Mouse (Mus musculus) hindbrain, embryonic 11.5 days (tissue): ENCODE measurements around the gene Slc34a2. TPM values are rescaled to one million over a fixed set of nuclear protein-coding genes. Genes with fewer than 3 reads are reported as not detected.

Experiments
- ATAC-seq: fragments of 200-750 bp; cut with Nextera tagmentation; 2 replicates; pipeline ENCODE4 v1.8.0; 2017; ENCODE audit warnings: mild to moderate bottlenecking, moderate TSS enrichment, moderate library complexity; ENCODE audit not compliant: low FRiP score
- DNase-seq: peaks from one replicate; pipeline ENCODE4 v3.0.0-alpha.2; 2015; ENCODE audit warnings: low spot score
- H3K27ac ChIP-seq: fragments of 300-500 bp; sonication (generic); 2 replicates; pipeline ENCODE4 v1.5.1; 2014; ENCODE audit warnings: mild to moderate bottlenecking, low read depth, low read length
- H3K27me3 ChIP-seq: fragments of 300-500 bp; sonication (generic); 2 replicates; pipeline ENCODE4 v1.6.1; 2014; ENCODE audit warnings: mild to moderate bottlenecking, low read length, moderate library complexity, mixed read lengths; ENCODE audit not compliant: control insufficient read depth, insufficient read depth
- H3K36me3 ChIP-seq: fragments of 300-500 bp; sonication (generic); 2 replicates; pipeline ENCODE4 v1.6.1; 2014; ENCODE audit warnings: mild to moderate bottlenecking, low read length, moderate library complexity, mixed read lengths; ENCODE audit not compliant: control insufficient read depth, insufficient read depth
- H3K4me1 ChIP-seq: fragments of 300-500 bp; sonication (generic); replicated peaks from 2 replicates; pipeline ENCODE4 v1.6.1; 2014; ENCODE audit warnings: low read length, mixed read lengths; ENCODE audit not compliant: control insufficient read depth, insufficient read depth
- H3K4me2 ChIP-seq: fragments of 300-500 bp; sonication (generic); replicated peaks from 2 replicates; pipeline ENCODE4 v1.6.1; 2014; ENCODE audit warnings: mild to moderate bottlenecking, low read depth, low read length
- H3K4me3 ChIP-seq: fragments of 300-500 bp; sonication (generic); 2 replicates; pipeline ENCODE4 v1.5.1; 2014; ENCODE audit warnings: low read depth, low read length
- H3K9ac ChIP-seq: fragments of 300-500 bp; sonication (generic); 2 replicates; pipeline ENCODE4 v1.6.1; 2014; ENCODE audit warnings: low read depth, low read length
- H3K9me3 ChIP-seq: fragments of 300-500 bp; sonication (generic); 2 replicates; pipeline ENCODE4 v1.6.1; 2016; ENCODE audit warnings: low read length; ENCODE audit not compliant: control insufficient read depth
- WGBS: fragments of 180-500 bp; shearing (Covaris S2); extraction: QIAGEN DNeasy Blood & Tissue Kit; methylation state at CpG from one replicate; pipeline ENCODE4 v1.1.7; 2014; 5-methylcytosine and 5-hydroxymethylcytosine counted together
- polyA plus RNA-seq: library from polyadenylated mRNA; unstranded; fragments of >200 nt; fragmentation: Nextera tagmentation; extraction: Ambion mirVana; gene quantifications from 2 replicates; pipeline ENCODE4 v1.2.1, GENCODE M21; 2014

Gene Slc34a2
- polyA plus RNA-seq, 1 experiment from 2014 or later = not detected

DNA sequence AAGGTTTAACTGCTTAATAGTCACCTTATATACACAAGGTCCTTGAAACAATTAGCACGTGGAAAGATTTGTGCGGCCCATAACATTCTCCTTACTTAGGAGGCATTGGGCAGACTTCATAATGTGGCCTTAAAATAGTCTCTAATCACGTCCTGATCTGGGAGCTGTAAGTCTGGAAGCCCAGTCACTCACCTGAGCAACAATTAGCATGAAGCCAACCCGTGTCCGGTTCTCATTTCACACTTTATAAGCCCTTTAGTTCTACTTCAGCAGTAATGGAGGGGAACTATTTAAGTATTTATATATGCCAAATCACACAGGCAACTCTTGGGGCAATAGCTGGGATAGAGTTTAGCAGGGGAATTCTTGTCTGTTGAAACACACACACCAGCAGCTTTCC is 21.3 kb upstream of the Slc34a2 start:
- no peaks in the 10 kb centered on the region for H3K4me1 ChIP-seq
- DNase-seq (no peak), ATAC-seq (no peak)
- no peak overlapping the region for H3K27ac ChIP-seq
- H3K4me2 ChIP-seq = no peak overlapping the region
- H3K36me3 ChIP-seq = no peaks in the 10 kb centered on the region
- H3K9me3 ChIP-seq = no peaks in the 10 kb centered on the region
- no peak overlapping the region for H3K4me3 ChIP-seq
- H3K27me3 ChIP-seq = no peaks in the 10 kb centered on the region
- no peak overlapping the region for H3K9ac ChIP-seq
- 81% methylated on average over 5 of the region's 5 CpGs for WGBS

DNA sequence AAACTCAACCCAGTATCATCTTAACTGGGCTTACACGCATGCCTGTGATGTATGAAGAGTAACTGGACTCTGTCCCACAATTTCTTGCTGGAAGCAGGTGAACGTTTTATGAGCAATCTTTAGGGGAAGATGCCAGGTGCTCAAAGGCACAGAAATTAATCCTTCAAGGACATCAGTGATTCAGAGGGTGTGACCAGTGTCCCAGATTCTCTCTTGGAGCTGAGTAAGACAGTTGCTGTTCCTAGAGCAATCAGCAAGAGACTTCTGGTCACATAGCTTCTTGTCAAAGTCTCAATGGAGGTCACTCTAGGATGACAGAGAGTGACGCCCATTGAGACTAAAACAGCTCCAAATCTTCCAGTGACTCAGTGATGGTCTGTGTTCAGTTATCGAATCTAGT is 19.6 kb upstream of the Slc34a2 start:
- no peak overlapping the region for H3K9ac ChIP-seq
- no peak overlapping the region for H3K4me3 ChIP-seq
- no peaks in the 10 kb centered on the region for H3K27me3 ChIP-seq
- no peaks in the 10 kb centered on the region for H3K4me1 ChIP-seq
- WGBS = 84% methylated on average over 4 of the region's 4 CpGs
- H3K9me3 ChIP-seq = no peaks in the 10 kb centered on the region
- no peak overlapping the region for H3K27ac ChIP-seq
- no peak overlapping the region for H3K4me2 ChIP-seq
- ATAC-seq (no peak), DNase-seq (no peak)
- H3K36me3 ChIP-seq = no peaks in the 10 kb centered on the region

DNA sequence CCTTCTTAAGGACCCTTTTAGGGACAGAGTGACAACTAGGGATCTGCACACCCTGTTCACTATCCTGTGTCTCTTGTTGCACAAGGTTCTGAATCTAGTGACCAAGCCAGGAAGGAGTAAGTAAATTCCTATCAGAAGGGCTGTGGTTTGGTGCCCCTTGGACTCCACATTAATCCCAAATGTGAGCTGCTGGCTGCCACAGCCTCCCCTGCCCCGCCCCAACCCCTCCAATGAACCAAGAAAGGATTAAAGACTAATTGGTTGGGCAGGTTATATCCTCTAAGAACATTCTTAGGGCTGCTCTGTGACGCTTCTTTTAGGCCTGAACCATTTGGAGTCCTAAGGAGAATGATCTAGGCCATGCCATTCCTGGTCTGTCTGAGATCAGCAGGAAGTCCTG is 14.4 kb upstream of the Slc34a2 start:
- DNase-seq (no peak), ATAC-seq (no peak)
- H3K4me2 ChIP-seq = no peak overlapping the region

DNA sequence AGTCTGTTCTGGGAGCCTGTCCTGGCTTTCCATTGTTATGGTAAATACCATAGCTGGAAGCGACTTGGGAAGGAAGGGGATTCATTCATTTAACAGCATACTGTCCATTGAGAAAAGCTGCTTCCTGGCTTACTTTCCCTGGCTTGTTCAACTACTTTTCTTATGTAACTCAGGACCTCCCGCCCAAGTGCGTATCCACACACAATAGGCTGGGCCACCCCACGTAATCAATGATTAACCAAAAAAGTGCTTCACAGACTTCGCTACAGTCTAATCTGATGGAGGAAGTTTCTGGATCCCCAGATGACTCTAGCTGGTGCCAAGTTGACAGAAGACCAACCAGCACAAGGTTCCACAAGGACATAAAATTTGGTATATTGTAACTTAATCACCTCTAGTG is 14.0 kb upstream of the Slc34a2 start:
- H3K9ac ChIP-seq = no peak overlapping the region
- H3K27ac ChIP-seq = no peak overlapping the region
- 36% methylated on average over 5 of the region's 5 CpGs for WGBS
- no peaks in the 10 kb centered on the region for H3K4me1 ChIP-seq
- ATAC-seq = no peak
- no peaks in the 10 kb centered on the region for H3K27me3 ChIP-seq
- no peak overlapping the region for H3K4me2 ChIP-seq
- DNase-seq = no peak
- no peaks in the 10 kb centered on the region for H3K9me3 ChIP-seq
- no peak overlapping the region for H3K4me3 ChIP-seq
- H3K36me3 ChIP-seq = no peaks in the 10 kb centered on the region

More for the DNA sequence above, 14.4 kb upstream of the Slc34a2 start:
- no peaks in the 10 kb centered on the region for H3K36me3 ChIP-seq
- no peak overlapping the region for H3K9ac ChIP-seq
- H3K9me3 ChIP-seq = no peaks in the 10 kb centered on the region
- H3K27ac ChIP-seq = no peak overlapping the region
- no peak overlapping the region for H3K4me3 ChIP-seq
- no peaks in the 10 kb centered on the region for H3K27me3 ChIP-seq
- 53% methylated on average over 2 of the region's 2 CpGs for WGBS
- no peaks in the 10 kb centered on the region for H3K4me1 ChIP-seq

DNA sequence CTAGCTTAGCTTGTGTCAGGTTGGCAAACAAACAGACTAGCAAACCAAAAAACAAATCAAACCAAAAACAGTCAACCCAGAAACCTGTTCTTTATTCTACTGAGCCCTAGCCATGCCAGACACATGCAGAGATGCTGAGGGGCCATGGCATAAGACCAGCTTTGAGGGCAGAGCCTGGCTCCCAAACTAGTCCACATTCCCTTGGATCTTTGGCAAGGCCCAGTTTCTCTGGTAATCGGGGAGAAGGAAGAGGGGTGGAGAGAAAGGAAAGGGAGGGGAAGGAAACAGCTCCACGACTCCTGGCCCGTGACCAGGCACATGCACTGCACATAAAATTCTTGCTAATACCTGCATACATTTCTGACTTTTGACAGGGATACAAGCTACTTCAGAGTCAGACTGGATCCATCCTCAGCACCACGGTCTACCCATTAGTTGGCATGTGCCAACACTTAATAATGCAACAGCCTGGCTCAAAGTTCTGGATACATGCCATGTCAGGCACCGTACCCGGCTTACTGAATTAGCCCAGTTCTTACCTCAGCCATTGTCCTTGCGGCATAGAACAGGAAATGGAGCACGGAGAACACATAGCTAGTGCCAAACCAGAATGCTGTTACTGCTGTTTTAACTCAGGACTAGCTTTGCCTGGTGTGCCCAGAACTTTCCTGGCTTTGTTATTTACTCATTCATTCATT is 12.5 kb upstream of the Slc34a2 start:
- Histone ChIP-seq H3K4me2 (no peak overlapping the region), H3K9me3 (no peaks in the 10 kb centered on the region), H3K36me3 (no peaks in the 10 kb centered on the region), H3K4me3 (no peak overlapping the region), H3K27ac (no peak overlapping the region), H3K4me1 (no peaks in the 10 kb centered on the region), H3K27me3 (no peaks in the 10 kb centered on the region), H3K9ac (no peak overlapping the region)
- DNase-seq (no peak), ATAC-seq (no peak)
- 92% methylated on average over 8 of the region's 8 CpGs for WGBS

DNA sequence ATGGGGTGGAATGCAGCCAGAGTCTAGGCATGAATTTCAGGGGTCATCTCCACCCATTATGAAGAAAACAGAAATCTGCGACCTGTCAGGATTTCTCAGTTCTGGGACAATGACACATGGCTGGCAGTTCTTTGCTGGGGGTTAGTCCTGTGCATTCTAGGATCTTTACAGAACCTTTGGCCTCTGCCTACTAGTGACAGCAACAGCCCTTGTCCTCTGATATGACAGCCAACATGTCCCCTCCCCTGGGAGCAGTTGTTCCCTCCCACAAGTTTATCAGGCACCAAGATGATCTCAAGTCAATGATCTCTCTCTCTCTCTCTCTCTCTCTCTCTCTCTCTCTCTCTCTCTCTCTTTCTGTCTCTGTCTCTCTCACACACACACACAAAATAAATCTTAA is 6.5 kb upstream of the Slc34a2 start:
- Histone ChIP-seq H3K36me3 (no peaks in the 10 kb centered on the region), H3K4me3 (no peak overlapping the region), H3K27ac (no peak overlapping the region), H3K9ac (no peak overlapping the region), H3K9me3 (no peaks in the 10 kb centered on the region), H3K27me3 (no peaks in the 10 kb centered on the region), H3K4me1 (no peaks in the 10 kb centered on the region), H3K4me2 (no peak overlapping the region)
- ATAC-seq (no peak), DNase-seq (no peak)
- 71% methylated on average over 1 of the region's 1 CpGs for WGBS

DNA sequence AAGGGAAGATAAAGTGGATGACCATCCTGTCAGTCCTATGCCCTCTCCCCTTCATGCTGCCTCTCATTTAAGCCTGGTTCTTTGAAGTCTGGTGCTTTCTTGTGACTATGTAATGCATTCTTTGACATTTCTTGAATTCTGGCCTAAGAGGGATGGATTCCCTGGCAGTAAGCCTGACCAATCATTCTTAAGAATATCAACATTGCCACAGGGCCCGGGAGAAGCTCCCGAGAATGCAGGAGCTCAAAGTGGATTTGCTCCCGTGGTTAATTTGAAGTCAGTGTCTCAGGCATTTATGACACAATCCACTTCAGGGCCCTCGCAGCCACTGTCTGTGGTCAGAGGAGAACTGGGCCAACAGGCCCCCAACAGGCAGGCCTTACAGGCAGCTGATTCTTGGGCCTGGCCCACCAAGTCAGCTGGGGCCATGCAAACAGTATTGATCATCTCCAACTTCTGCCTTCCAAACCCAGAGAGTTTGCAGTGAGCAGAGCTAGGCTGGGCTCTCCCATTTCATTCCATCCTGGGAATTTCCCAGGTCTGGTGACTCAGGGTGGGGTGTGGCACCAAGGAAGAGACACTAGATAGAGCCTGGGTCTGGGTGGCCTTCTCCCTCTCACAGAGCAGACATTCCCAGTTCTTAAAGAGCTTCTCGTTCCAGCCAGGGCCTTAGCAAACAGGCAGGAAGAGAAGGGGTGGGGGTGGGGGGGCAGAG is 4.3 kb downstream of the Slc34a2 start:
- 74% methylated on average over 5 of the region's 5 CpGs for WGBS
- H3K4me1 ChIP-seq = no peaks in the 10 kb centered on the region
- H3K36me3 ChIP-seq = no peaks in the 10 kb centered on the region
- H3K4me3 ChIP-seq = no peak overlapping the region
- H3K4me2 ChIP-seq = no peak overlapping the region
- H3K9ac ChIP-seq = no peak overlapping the region
- DNase-seq = no peak
- ATAC-seq = no peak
- no peaks in the 10 kb centered on the region for H3K27me3 ChIP-seq
- no peak overlapping the region for H3K27ac ChIP-seq
- no peaks in the 10 kb centered on the region for H3K9me3 ChIP-seq

DNA sequence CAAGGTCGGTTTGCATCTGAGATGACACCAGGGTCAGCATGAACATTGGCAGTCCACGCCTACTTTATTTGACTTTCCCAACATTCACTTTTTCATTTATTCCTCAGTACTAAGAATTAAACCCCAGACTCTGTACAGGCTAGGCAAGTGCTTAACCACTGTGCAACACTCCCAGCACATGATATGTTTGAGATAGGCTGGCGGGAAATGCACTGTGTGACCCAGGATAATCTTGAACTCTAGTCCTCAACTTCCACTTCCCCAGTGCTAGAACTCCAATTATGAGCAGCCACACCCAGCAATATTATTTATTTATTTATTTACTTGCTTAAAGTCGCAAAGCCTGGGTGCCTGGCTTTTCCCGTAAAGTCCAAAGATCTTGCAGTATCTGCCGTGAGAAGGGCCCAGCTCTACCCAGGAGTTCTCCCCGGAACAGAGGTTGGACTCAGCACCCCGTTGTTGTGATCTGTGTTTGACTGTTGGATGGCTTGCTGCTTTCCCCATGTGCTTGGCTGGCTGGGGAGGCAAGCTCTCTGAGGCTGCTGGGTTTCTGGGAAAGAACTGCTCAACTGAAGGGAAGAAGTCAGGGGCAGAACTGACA is 5.0 kb downstream of the Slc34a2 start:
- Histone ChIP-seq H3K4me1 (no peaks in the 10 kb centered on the region), H3K9ac (no peak overlapping the region), H3K27me3 (0 out of 2 replicates have a peak, but pooled peaks cover under 1% of the 10 kb centered on the region), H3K4me2 (no peak overlapping the region), H3K9me3 (no peaks in the 10 kb centered on the region), H3K36me3 (no peaks in the 10 kb centered on the region), H3K27ac (no peak overlapping the region), H3K4me3 (no peak overlapping the region)
- 85% methylated on average over 8 of the region's 8 CpGs for WGBS
- no peak for DNase-seq
- ATAC-seq = no peak

DNA sequence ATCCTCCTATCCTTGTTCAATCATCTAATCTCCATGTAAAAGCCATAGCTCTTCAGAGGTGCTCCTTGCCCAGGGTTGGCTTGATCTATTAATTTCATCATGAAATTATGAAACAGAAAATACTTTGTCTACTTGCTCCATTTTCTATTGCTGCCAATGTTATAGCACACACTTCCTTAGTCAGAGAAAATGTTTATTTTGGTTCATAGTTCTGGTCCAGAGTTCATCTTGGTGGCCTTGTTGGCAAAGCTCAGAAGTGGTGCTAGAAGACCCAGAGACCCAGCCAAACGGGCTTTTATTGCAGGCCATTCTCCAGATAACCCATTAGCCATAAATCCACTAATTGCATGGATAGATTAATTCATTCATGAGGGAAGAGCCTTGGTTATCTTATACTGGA is 5.8 kb downstream of the Slc34a2 start:
- 71% methylated on average over 1 of the region's 1 CpGs for WGBS
- Histone ChIP-seq H3K27ac (no peak overlapping the region), H3K27me3 (peaks cover 8% of the 10 kb centered on the region), H3K4me2 (no peak overlapping the region), H3K36me3 (no peaks in the 10 kb centered on the region), H3K9ac (no peak overlapping the region), H3K4me3 (no peak overlapping the region), H3K9me3 (no peaks in the 10 kb centered on the region), H3K4me1 (no peaks in the 10 kb centered on the region)
- no peak for ATAC-seq
- no peak for DNase-seq
